In the genomic region with DNA sequence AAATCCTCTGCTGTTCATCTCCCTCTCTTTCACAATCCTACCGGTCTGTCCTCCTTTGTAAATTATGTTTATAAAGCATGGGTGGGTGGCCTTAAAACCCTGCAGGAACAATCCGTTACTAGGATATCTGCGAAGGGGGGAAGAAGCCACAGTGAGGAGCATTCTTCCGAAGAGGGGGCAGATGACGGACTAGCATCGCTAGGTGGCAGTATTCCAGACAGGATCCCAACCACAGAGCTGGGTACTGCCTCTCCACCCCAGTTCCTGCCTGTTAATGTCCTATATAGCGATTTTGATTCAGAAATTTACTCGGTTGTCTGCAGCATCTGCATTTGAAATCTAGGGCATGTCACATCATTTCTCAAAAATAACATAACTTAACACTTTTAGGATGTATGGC, we compare ENCODE assay signal across 8 mouse cellular contexts.
DNase-seq lines count a peak whose midpoint lies in the region; ATAC-seq and TF ChIP-seq lines count a peak whose summit lies in the region.

No protein-coding gene starts in this region.

- TF ChIP-seq CTCF in intestine, postnatal 0 days (IDR thresholded peaks at IDR 0.05; ENCODE audit: low read depth), result peak; percentile 84
- TF ChIP-seq CTCF in midbrain, postnatal 0 days (IDR thresholded peaks at IDR 0.05), result peak; percentile 71

- no peak overlapping the region for H3K4me2 ChIP-seq in intestine, postnatal 0 days (replicated peaks; ENCODE audit: low read depth)
- no peak overlapping the region for H3K4me2 ChIP-seq in intestine, embryonic 15.5 days (replicated peaks)
- no peak overlapping the region for H3K4me2 ChIP-seq in limb, embryonic 11.5 days (ENCODE audit: low read depth, severe bottlenecking)
- H3K4me2 ChIP-seq in midbrain, postnatal 0 days (ENCODE audit: low read depth, low read length, poor library complexity, severe bottlenecking), result no peak overlapping the region

- H3K36me3 ChIP-seq in intestine, postnatal 0 days (ENCODE audit: control insufficient read depth, insufficient read depth), result no peaks in the 10 kb centered on the region
- H3K36me3 ChIP-seq in intestine, embryonic 15.5 days, result no peaks in the 10 kb centered on the region
- H3K36me3 ChIP-seq in limb, embryonic 11.5 days (ENCODE audit: control insufficient read depth, insufficient read depth, low read length), result no peaks in the 10 kb centered on the region
- H3K36me3 ChIP-seq in midbrain, postnatal 0 days (ENCODE audit: insufficient read depth, low read length), result no peaks in the 10 kb centered on the region

- H3K4me3 ChIP-seq in intestine, postnatal 0 days (ENCODE audit: low read depth, low read length), result no peak overlapping the region
- no peak overlapping the region for H3K4me3 ChIP-seq in intestine, embryonic 15.5 days (replicated peaks)
- H3K4me3 ChIP-seq in limb, embryonic 11.5 days (ENCODE audit: low read depth, low read length), result no peak overlapping the region
- no peak overlapping the region for H3K4me3 ChIP-seq in midbrain, postnatal 0 days (ENCODE audit: low read depth, low read length)

- no peaks in the 10 kb centered on the region for H3K4me1 ChIP-seq in intestine, postnatal 0 days (replicated peaks; ENCODE audit: control insufficient read depth, insufficient read depth, low read length)
- H3K4me1 ChIP-seq in intestine, embryonic 15.5 days (replicated peaks), result no peaks in the 10 kb centered on the region
- no peaks in the 10 kb centered on the region for H3K4me1 ChIP-seq in limb, embryonic 11.5 days (ENCODE audit: control insufficient read depth, insufficient read depth, low read length)
- no peaks in the 10 kb centered on the region for H3K4me1 ChIP-seq in midbrain, postnatal 0 days (ENCODE audit: insufficient read depth, low read length)

- 0 out of 2 replicates have a peak, but pooled peaks have one; percentile 36 for ATAC-seq in intestine, postnatal 0 days
- no peak; the same call in 1 of the 2 replicates for ATAC-seq in intestine, embryonic 15.5 days
- no peak for ATAC-seq in limb, embryonic 11.5 days (ENCODE audit: insufficient number of reproducible peaks, low FRiP score, low TSS enrichment, low read depth)
- ATAC-seq in midbrain, postnatal 0 days (ENCODE audit: low FRiP score), result no peak

- H3K9me3 ChIP-seq in intestine, postnatal 0 days (ENCODE audit: control insufficient read depth), result no peaks in the 10 kb centered on the region
- H3K9me3 ChIP-seq in intestine, embryonic 15.5 days, result no peaks in the 10 kb centered on the region
- H3K9me3 ChIP-seq in limb, embryonic 11.5 days (ENCODE audit: control insufficient read depth, low read length), result no peaks in the 10 kb centered on the region
- H3K9me3 ChIP-seq in midbrain, postnatal 0 days (ENCODE audit: low read length), result no peaks in the 10 kb centered on the region

- H3K27me3 ChIP-seq in intestine, postnatal 0 days (replicated peaks; ENCODE audit: control insufficient read depth, insufficient read depth, low read length), result no peaks in the 10 kb centered on the region
- no peaks in the 10 kb centered on the region for H3K27me3 ChIP-seq in intestine, embryonic 15.5 days (replicated peaks)
- no peaks in the 10 kb centered on the region for H3K27me3 ChIP-seq in limb, embryonic 11.5 days (ENCODE audit: control insufficient read depth, insufficient read depth, low read length)
- H3K27me3 ChIP-seq in midbrain, postnatal 0 days (ENCODE audit: insufficient read depth, low read length), result no peaks in the 10 kb centered on the region

- no peak overlapping the region for H3K27ac ChIP-seq in intestine, postnatal 0 days (ENCODE audit: low read depth, low read length)
- H3K27ac ChIP-seq in intestine, embryonic 15.5 days, result no peak overlapping the region
- H3K27ac ChIP-seq in limb, embryonic 11.5 days (replicated peaks; ENCODE audit: low read depth, low read length), result no peak overlapping the region
- H3K27ac ChIP-seq in midbrain, postnatal 0 days (ENCODE audit: low read depth, low read length), result no peak overlapping the region

- WGBS in intestine, postnatal 0 days, result 27% methylated on average over 8 of the region's 8 CpGs
- 20% methylated on average over 8 of the region's 8 CpGs for WGBS in intestine, embryonic 15.5 days
- WGBS in limb, embryonic 11.5 days, result 21% methylated on average over 8 of the region's 8 CpGs
- 10% methylated on average over 8 of the region's 8 CpGs for WGBS in midbrain, postnatal 0 days

- DNase-seq in cerebellum, postnatal 25 days, result peak; percentile 72 to 85
- peak; percentile 17 to 27 for DNase-seq in gastrocnemius, adult 8-10 months (ENCODE audit: low spot score in 2 of 2)
- DNase-seq in kidney, adult 9 months, result peak; percentile 75
- DNase-seq in limb, embryonic 11.5 days (ENCODE audit: low spot score), result peak; percentile 63
- DNase-seq in midbrain, postnatal 0 days (ENCODE audit: low spot score), result peak; percentile 77
- DNase-seq in spleen, postnatal 36 days (ENCODE audit: low spot score in 2 of 2), result peak; percentile 39 to 45

- H3K9ac ChIP-seq in intestine, postnatal 0 days (ENCODE audit: low read depth, low read length), result no peak overlapping the region
- H3K9ac ChIP-seq in intestine, embryonic 15.5 days, result no peak overlapping the region
- no peak overlapping the region for H3K9ac ChIP-seq in limb, embryonic 11.5 days (ENCODE audit: low read length)
- H3K9ac ChIP-seq in midbrain, postnatal 0 days (replicated peaks; ENCODE audit: low read length, poor library complexity, severe bottlenecking), result no peak overlapping the region

Comparison
In these comparisons a context has a peak if more than half of its experiments do, and no peak if none do; other contexts are left out.
1. DNase-seq: peak in every context shown above with its lines; median percentile 78 in cerebellum, postnatal 25 days; 77 in midbrain, postnatal 0 days; 75 in kidney, adult 9 months; 63 in limb, embryonic 11.5 days; 42 in spleen, postnatal 36 days; 22 in gastrocnemius, adult 8-10 months.